Mouse (Mus musculus) liver, embryonic 12.5 days (tissue): ENCODE results near the gene Lgals1. TPM values are rescaled to one million over a fixed set of nuclear protein-coding genes. Genes with fewer than 3 reads are reported as not detected.
A peak's percentile ranks its signal among the peaks of the same experiment; 100 is the strongest.

Experiments used
- ATAC-seq: fragments of 200-750 bp; cut with Nextera tagmentation; 2 replicates; pipeline ENCODE4 v1.8.0; 2017; ENCODE audit warnings: moderate number of reproducible peaks, mild to moderate bottlenecking, moderate library complexity
- H3K27ac ChIP-seq: fragments of 300-500 bp; sonication (generic); 2 replicates; pipeline ENCODE4 v1.5.1; 2016; ENCODE audit warnings: mild to moderate bottlenecking
- H3K27me3 ChIP-seq: fragments of 300-500 bp; sonication (generic); replicated peaks from 2 replicates; pipeline ENCODE4 v1.6.1; 2016; ENCODE audit warnings: mild to moderate bottlenecking, moderate library complexity
- H3K36me3 ChIP-seq: fragments of 300-500 bp; sonication (generic); 2 replicates; pipeline ENCODE4 v1.6.1; 2016; ENCODE audit warnings: mild to moderate bottlenecking, moderate library complexity
- H3K4me1 ChIP-seq: fragments of 300-500 bp; sonication (generic); 2 replicates; pipeline ENCODE4 v1.6.1; 2016
- H3K4me2 ChIP-seq: fragments of 300-500 bp; sonication (generic); 2 replicates; pipeline ENCODE4 v1.6.1; 2016; ENCODE audit warnings: mild to moderate bottlenecking, moderate library complexity
- H3K4me3 ChIP-seq: fragments of 300-500 bp; sonication (generic); 2 replicates; pipeline ENCODE4 v1.5.1; 2016; ENCODE audit warnings: mild to moderate bottlenecking, moderate library complexity
- H3K9ac ChIP-seq: fragments of 300-500 bp; sonication (generic); 2 replicates; pipeline ENCODE4 v1.6.1; 2016; ENCODE audit warnings: mild to moderate bottlenecking, moderate library complexity
- H3K9me3 ChIP-seq: fragments of 300-500 bp; sonication (generic); replicated peaks from 2 replicates; pipeline ENCODE4 v1.6.1; 2016; ENCODE audit warnings: mild to moderate bottlenecking, moderate library complexity
- WGBS: fragments of 180-500 bp; shearing (Covaris S2); methylation state at CpG from one replicate; pipeline ENCODE4 v1.1.7; 2016; ENCODE audit not compliant: insufficient replicate concordance; 5-methylcytosine and 5-hydroxymethylcytosine counted together
- polyA plus RNA-seq: library from polyadenylated mRNA; unstranded; fragments of >200 nt; fragmentation: Nextera tagmentation; extraction: Ambion mirVana; gene quantifications from 2 replicates; pipeline ENCODE4 v1.2.1, GENCODE M21; 2016

Lgals1 gene
- polyA plus RNA-seq, 1 experiment from 2014 or later: 660 TPM

DNA sequence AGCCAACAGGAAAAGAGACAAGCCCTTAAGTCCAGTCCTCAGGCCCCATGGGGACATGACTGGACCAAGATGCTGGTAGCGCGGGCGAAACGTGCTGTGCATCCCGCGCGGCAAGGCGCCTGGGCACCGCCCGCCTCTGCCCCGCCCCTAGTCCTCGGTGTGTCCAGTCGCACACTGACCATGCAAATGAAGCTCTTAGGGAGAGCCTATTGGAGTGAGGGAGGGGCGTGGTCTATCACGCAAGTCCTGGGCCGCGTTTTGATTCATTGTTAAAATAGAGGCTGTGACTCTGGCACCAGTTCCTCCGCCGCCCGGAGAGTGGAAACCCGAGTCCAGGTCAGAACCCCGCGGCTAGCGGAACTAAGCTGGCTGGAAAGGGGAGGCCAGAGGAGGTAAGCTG lies 21.1 kb downstream of the Lgals1 start, which contains the start of gene Triobp:
Gene Triobp (plus strand): TSS at position 68 of the 400 bp plus-strand sequence.
- Histone ChIP-seq H3K4me3 (peak within 1 kb of the TSS; percentile 39), H3K27ac (no peak within 1 kb of the TSS), H3K9me3 (no peaks in the 10 kb centered on the region), H3K36me3 (no peaks in the 10 kb centered on the region), H3K27me3 (peaks cover 47% of the 10 kb centered on the region), H3K4me1 (peaks cover 22% of the 10 kb centered on the region), H3K9ac (peak within 1 kb of the TSS; percentile 23; the same call in 1 of the 2 replicates), H3K4me2 (peak within 1 kb of the TSS; percentile 62)
- peak; percentile 86 for ATAC-seq
- WGBS: 1% methylated on average over 24 of the region's 24 CpGs

DNA sequence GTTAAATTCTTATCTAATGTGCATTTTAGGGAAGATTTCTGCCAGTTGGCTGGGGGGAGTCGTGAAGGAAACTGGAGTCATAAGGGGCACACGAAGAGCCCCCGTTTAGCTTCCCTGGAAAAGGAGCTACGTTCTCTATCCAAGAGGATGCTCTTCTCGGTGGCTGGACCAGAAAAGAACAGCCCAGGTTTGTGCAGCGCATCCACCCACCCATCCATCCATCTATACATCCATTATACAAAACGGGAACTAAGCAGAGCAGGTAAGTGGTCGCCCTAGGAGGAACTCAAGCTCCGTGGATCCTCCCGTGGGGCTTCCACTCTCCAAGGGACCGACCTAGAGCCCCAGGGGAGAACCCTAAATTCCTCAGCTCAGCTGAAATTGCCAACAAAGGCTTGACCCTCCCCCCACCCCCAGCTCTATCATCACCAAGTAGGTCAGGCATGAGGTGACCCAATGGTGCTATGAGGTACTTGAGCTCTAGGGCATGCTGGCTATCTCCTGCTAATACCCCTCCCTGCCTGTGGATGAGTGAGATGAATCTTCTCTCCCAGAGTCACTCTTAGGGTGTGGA lies 21.7 kb downstream of the Lgals1 start:
- Histone ChIP-seq H3K4me2 (peak overlapping the region; percentile 62), H3K27ac (no peak overlapping the region), H3K9me3 (no peaks in the 10 kb centered on the region), H3K9ac (peak overlapping the region; percentile 23; the same call in 1 of the 2 replicates), H3K36me3 (no peaks in the 10 kb centered on the region), H3K4me1 (peaks cover 16% of the 10 kb centered on the region), H3K4me3 (peak overlapping the region; percentile 39), H3K27me3 (peaks cover 48% of the 10 kb centered on the region)
- 12% methylated on average over 11 of the region's 11 CpGs for WGBS
- no peak for ATAC-seq

DNA sequence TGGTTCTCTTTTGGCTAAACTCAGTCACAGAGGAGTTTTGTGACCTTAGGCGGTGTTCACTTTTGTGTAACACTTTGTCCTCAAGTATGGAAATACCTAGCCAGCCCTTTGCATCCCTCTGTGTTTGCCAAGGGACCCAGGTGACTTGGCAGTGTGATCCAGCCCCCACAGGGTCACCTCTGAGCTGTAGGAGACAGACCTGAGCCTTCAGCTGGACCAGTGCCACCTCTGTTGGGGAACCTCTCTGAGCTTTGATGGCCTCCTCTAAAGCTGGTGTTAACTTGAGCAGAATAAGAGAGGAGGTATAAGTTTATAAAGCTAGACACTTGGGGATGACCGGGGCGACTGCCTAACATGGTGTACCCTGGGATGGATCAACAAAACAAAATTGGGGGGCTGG lies 22.4 kb downstream of the Lgals1 start:
- no peak overlapping the region for H3K4me3 ChIP-seq
- no peak overlapping the region for H3K27ac ChIP-seq
- peaks cover 16% of the 10 kb centered on the region for H3K4me1 ChIP-seq
- no peaks in the 10 kb centered on the region for H3K9me3 ChIP-seq
- peaks cover 48% of the 10 kb centered on the region for H3K27me3 ChIP-seq
- no peak overlapping the region for H3K4me2 ChIP-seq
- H3K9ac ChIP-seq: no peak overlapping the region
- no peak for ATAC-seq
- 81% methylated on average over 3 of the region's 3 CpGs for WGBS
- H3K36me3 ChIP-seq: no peaks in the 10 kb centered on the region

DNA sequence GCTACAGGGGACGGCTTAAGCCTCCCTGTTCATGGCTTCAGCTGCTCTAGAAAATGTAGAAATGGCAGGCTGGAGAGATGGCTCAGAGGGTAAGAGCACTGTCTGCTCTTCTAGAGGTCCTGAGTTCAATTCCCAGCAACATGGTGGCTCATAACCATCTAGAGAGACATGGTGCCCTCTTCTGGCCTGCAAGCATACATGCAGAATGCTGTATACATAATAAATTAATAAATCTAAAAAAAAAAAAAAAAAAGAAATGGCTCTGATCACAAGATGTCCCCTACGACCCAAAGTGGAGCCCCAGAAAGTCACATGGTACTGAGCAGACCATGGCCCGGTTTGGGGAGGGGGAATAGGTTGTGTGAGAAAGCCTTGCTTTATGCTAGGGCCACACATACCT lies 29.1 kb downstream of the Lgals1 start:
- no peak overlapping the region for H3K4me3 ChIP-seq
- no peaks in the 10 kb centered on the region for H3K9me3 ChIP-seq
- H3K4me1 ChIP-seq: no peaks in the 10 kb centered on the region
- H3K9ac ChIP-seq: no peak overlapping the region
- no peak for ATAC-seq
- WGBS: 55% methylated on average over 3 of the region's 3 CpGs
- H3K27ac ChIP-seq: no peak overlapping the region
- H3K27me3 ChIP-seq: peaks cover 12% of the 10 kb centered on the region
- no peak overlapping the region for H3K4me2 ChIP-seq
- no peaks in the 10 kb centered on the region for H3K36me3 ChIP-seq

DNA sequence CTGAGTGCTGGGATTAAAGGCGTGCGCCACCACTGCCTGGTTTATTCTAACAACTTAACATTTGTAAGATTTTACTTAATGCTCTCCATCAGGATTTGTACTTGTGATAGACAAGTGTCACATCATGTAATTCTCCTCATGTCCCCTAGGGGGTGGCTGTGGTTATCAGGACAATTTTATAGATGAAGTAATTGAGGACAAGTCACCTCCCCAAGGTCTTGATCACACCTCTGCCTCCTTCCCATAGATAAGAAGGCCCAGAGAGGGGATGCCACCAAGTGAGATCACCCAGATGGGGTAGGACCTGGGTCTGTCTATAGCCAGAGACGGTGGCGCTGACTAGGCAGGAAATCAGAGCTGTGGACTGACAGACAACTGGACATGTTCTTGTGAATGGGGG lies 29.8 kb downstream of the Lgals1 start:
- H3K4me3 ChIP-seq: no peak overlapping the region
- no peaks in the 10 kb centered on the region for H3K9me3 ChIP-seq
- H3K27ac ChIP-seq: no peak overlapping the region
- H3K36me3 ChIP-seq: no peaks in the 10 kb centered on the region
- 45% methylated on average over 4 of the region's 4 CpGs for WGBS
- H3K4me1 ChIP-seq: no peaks in the 10 kb centered on the region
- H3K9ac ChIP-seq: no peak overlapping the region
- H3K4me2 ChIP-seq: no peak overlapping the region
- ATAC-seq: no peak
- peaks cover 12% of the 10 kb centered on the region for H3K27me3 ChIP-seq

DNA sequence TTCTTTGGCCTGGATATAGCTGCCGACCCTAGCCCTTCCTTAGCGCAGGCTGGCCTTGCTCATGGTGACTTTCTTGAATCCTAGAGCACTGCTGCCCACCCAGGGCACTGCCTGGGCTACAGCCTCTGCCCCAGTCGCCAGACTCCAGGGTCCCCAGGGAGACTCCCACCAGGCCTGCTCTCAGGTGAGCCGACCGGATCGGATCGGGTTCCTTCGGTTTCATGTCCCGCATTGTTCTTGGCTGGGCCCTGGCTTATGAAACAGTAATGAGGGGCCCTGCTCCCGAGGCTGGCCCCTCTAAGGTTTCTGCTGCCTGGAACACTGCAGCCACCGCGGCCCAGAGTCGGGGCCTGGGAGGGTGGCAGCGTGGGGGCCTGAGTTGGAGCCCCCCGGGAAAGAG lies 30.5 kb downstream of the Lgals1 start:
- H3K9ac ChIP-seq: no peak overlapping the region
- no peaks in the 10 kb centered on the region for H3K4me1 ChIP-seq
- no peak for ATAC-seq
- no peak overlapping the region for H3K4me2 ChIP-seq
- H3K36me3 ChIP-seq: no peaks in the 10 kb centered on the region
- H3K27ac ChIP-seq: no peak overlapping the region
- WGBS: 47% methylated on average over 15 of the region's 15 CpGs
- H3K9me3 ChIP-seq: no peaks in the 10 kb centered on the region
- H3K4me3 ChIP-seq: no peak overlapping the region
- peaks cover 12% of the 10 kb centered on the region for H3K27me3 ChIP-seq

DNA sequence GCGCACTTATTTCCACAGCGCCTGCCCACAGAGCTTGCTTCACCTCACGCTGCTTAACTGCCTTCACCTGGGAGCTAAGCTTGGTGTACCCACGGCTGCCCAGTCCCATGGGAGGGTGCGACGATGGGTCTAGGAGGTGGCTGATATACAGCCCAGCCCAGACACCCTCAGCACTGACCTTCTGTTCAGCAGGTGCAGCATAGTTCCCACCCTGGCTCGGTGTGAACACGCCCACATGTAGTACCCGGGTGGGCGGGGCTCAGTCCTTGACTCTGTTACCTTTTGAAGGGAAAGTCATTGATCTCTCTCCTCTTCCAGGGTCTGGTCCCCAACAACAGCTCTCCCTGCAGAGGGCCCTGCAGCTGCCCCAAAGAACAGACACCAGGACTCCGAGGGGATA lies 33.0 kb downstream of the Lgals1 start:
- Histone ChIP-seq H3K36me3 (no peaks in the 10 kb centered on the region), H3K4me3 (no peak overlapping the region), H3K4me2 (no peak overlapping the region), H3K27ac (no peak overlapping the region), H3K9ac (no peak overlapping the region), H3K9me3 (no peaks in the 10 kb centered on the region), H3K27me3 (peaks cover 7% of the 10 kb centered on the region), H3K4me1 (no peaks in the 10 kb centered on the region)
- ATAC-seq: no peak
- WGBS: 72% methylated on average over 11 of the region's 11 CpGs

DNA sequence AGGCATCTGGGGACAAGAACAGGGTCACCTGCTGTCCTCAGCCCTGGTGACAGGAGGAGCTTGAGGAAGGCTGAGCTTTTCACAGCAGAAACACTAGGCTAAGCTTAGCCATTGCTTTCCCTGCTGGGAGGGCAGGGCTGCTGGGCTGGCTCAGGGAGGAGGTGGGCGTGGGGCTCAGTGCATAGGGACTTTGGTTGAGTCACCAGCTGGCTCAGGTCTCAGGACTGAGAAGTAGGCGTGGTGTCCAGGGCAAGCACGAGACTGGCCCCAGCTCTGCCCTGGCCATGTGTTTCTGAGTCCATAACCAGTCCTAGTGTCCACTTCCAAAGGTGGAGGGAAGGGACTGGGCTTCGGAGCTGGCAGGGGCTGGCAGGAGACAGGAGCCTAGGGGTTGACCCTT lies 33.6 kb downstream of the Lgals1 start:
- Histone ChIP-seq H3K9me3 (no peaks in the 10 kb centered on the region), H3K36me3 (no peaks in the 10 kb centered on the region), H3K4me2 (no peak overlapping the region), H3K9ac (no peak overlapping the region), H3K27me3 (peaks cover 9% of the 10 kb centered on the region), H3K4me3 (no peak overlapping the region), H3K4me1 (no peaks in the 10 kb centered on the region), H3K27ac (no peak overlapping the region)
- 52% methylated on average over 4 of the region's 4 CpGs for WGBS
- no peak for ATAC-seq

DNA sequence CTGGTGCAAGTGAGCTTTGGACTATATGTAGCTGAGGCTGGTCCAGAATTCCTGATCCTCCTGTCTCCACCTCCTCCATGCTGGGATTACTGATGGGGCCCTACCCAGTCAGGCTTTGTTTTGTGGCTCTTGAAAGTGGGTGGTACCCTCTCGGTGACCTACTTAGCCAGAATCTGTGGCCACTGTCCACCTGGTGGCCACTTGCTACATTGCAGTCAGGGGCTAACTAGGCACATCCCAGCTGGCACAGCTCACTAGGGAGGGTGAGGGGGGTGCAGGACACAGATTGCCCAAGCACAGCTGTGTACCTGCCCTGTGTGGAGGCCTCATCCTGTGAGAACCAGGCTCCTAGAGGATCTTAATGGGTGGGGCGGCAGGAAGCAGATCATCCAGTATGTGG lies 36.4 kb downstream of the Lgals1 start:
- Histone ChIP-seq H3K4me3 (no peak overlapping the region), H3K4me2 (no peak overlapping the region), H3K27me3 (peaks cover 34% of the 10 kb centered on the region), H3K27ac (no peak overlapping the region), H3K36me3 (no peaks in the 10 kb centered on the region), H3K4me1 (no peaks in the 10 kb centered on the region), H3K9ac (no peak overlapping the region), H3K9me3 (no peaks in the 10 kb centered on the region)
- peak; percentile 14; the same call in 1 of the 2 replicates for ATAC-seq
- 34% methylated on average over 2 of the region's 2 CpGs for WGBS

DNA sequence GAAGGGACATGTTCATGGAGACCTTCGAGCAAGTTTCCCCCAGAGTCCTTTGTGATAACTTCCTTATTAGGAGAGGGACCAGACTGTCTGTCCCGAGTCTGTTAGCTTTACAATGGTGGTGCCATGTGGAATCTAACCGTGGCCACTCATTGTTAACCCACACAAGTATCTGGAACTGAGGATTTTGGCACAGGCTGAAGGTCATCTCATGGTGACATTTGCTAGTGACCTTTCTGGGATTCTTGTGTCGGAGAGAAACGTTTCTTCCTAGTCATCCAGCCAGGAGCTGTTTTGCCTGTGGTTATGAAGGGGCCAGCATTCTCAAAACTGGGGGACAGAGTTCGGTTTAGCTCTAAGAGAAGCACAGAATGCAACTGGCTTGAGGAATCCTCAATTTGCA lies 45.1 kb downstream of the Lgals1 start:
- H3K4me1 ChIP-seq: no peaks in the 10 kb centered on the region
- H3K4me2 ChIP-seq: no peak overlapping the region
- no peak overlapping the region for H3K4me3 ChIP-seq
- H3K36me3 ChIP-seq: no peaks in the 10 kb centered on the region
- 52% methylated on average over 6 of the region's 6 CpGs for WGBS
- H3K9ac ChIP-seq: no peak overlapping the region
- peaks cover 60% of the 10 kb centered on the region for H3K27me3 ChIP-seq
- no peak overlapping the region for H3K27ac ChIP-seq
- ATAC-seq: no peak
- H3K9me3 ChIP-seq: no peaks in the 10 kb centered on the region

DNA sequence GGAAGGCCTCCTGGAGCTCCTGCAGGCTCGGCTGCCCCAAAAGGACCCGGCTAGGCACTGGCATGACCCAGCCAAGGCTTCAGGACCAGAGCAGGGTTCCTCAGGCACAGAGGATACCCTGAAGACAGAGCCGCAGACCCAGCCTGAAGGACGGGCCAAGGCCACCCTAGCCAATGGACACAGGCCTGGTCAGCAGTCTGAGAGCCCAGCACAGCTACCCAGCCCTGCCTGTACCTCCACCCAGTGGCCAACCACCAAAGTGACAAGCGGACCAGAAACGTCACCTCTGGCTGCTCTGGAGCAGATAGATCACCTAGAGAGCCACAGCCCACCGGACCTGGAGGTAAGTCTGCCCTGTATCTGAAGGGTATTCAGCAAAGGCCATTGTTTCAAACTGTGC lies 47.4 kb downstream of the Lgals1 start:
- no peak overlapping the region for H3K9ac ChIP-seq
- no peaks in the 10 kb centered on the region for H3K9me3 ChIP-seq
- H3K4me3 ChIP-seq: no peak overlapping the region
- 57% methylated on average over 7 of the region's 7 CpGs for WGBS
- ATAC-seq: no peak
- H3K4me2 ChIP-seq: no peak overlapping the region
- H3K4me1 ChIP-seq: peaks cover 9% of the 10 kb centered on the region
- H3K36me3 ChIP-seq: no peaks in the 10 kb centered on the region
- H3K27me3 ChIP-seq: peaks cover 41% of the 10 kb centered on the region
- H3K27ac ChIP-seq: no peak overlapping the region

DNA sequence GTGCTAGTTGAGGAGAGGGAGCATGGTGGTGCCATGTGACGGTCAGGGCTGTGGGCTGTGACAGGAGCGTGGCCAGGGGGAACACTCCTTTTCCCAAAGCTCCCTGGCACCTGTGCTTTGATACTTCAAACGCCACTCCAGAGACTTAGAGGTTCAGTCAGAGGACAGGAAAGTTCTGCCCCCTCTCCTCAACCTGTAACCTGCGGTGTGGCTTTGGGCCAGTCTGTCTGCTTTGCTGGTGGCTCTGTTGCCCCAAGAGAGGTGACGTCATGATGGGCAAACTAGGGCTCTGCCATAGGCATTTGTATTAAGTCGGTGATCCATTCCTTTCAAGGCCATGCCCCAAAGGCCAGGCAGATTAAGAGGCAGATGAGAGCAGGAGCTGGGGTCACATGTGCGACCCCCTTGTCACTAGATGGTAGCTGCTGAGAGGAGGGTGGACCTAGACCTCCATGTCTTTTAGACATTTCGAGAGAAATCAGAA lies 51.2 kb downstream of the Lgals1 start:
- Histone ChIP-seq H3K9me3 (no peaks in the 10 kb centered on the region), H3K36me3 (no peaks in the 10 kb centered on the region), H3K9ac (no peak overlapping the region), H3K27ac (no peak overlapping the region), H3K27me3 (peaks cover 20% of the 10 kb centered on the region), H3K4me2 (no peak overlapping the region), H3K4me3 (no peak overlapping the region), H3K4me1 (peaks cover 31% of the 10 kb centered on the region)
- 73% methylated on average over 8 of the region's 8 CpGs for WGBS
- no peak for ATAC-seq

DNA sequence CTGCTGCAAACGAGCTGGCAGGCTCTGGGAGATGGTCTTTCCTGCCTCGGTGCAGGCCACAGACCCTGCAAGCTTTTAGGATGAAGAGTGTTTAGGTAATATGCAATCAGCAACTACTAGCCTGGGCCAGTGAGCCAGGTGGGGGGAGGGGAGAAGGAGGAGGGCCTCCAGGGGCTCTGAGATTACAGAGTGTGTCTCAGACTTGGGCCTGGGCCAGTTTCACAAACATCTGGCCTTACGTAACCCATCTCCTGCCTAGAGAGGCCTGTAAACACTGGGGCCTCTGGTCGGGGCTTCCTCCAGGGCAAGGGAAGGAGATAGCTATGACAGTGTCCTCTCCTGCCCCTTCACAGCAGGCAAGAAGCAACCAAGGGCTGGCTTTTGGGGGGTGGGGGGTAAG lies 52.4 kb downstream of the Lgals1 start:
- H3K4me2 ChIP-seq: 0 out of 2 replicates have a peak overlapping the region, but pooled peaks have one; percentile 4
- ATAC-seq: no peak
- H3K9me3 ChIP-seq: no peaks in the 10 kb centered on the region
- peaks cover 35% of the 10 kb centered on the region for H3K4me1 ChIP-seq
- H3K9ac ChIP-seq: peak overlapping the region; percentile 13; the same call in 1 of the 2 replicates
- 17% methylated on average over 4 of the region's 4 CpGs for WGBS
- H3K27me3 ChIP-seq: 0 out of 2 replicates have a peak, but pooled peaks cover 11% of the 10 kb centered on the region
- H3K4me3 ChIP-seq: no peak overlapping the region
- H3K27ac ChIP-seq: peak overlapping the region; percentile 43; the same call in 1 of the 2 replicates
- H3K36me3 ChIP-seq: no peaks in the 10 kb centered on the region
